Mouse (Mus musculus) midbrain, embryonic 16.5 days (tissue): ENCODE measurements around the gene Dclk1. TPM values are rescaled to one million over a fixed set of nuclear protein-coding genes. Genes with fewer than 3 reads are reported as not detected.

Experiments
- ATAC-seq: fragments of 200-750 bp; cut with Nextera tagmentation; 2 replicates; pipeline ENCODE4 v1.8.0; 2017; ENCODE audit warnings: moderate TSS enrichment
- H3K27ac ChIP-seq: fragments of 300-500 bp; sonication (generic); 2 replicates; pipeline ENCODE4 v1.5.1; 2014; ENCODE audit warnings: mild to moderate bottlenecking, low read length, mixed read lengths
- H3K27me3 ChIP-seq: fragments of 300-500 bp; sonication (generic); 2 replicates; pipeline ENCODE4 v1.6.1; 2014; ENCODE audit warnings: low read depth, low read length, mixed read lengths; ENCODE audit not compliant: control insufficient read depth, insufficient read depth
- H3K36me3 ChIP-seq: fragments of 300-500 bp; sonication (generic); 2 replicates; pipeline ENCODE4 v1.6.1; 2014; ENCODE audit warnings: mild to moderate bottlenecking, low read length, moderate library complexity, mixed read lengths; ENCODE audit not compliant: control insufficient read depth, insufficient read depth
- H3K4me1 ChIP-seq: fragments of 300-500 bp; sonication (generic); 2 replicates; pipeline ENCODE4 v1.6.1; 2014; ENCODE audit warnings: mild to moderate bottlenecking, low read length, mixed read lengths; ENCODE audit not compliant: control insufficient read depth, insufficient read depth
- H3K4me2 ChIP-seq: fragments of 300-500 bp; sonication (generic); 2 replicates; pipeline ENCODE4 v1.6.1; 2014; ENCODE audit warnings: mild to moderate bottlenecking, low read length, mixed read lengths
- H3K4me3 ChIP-seq: fragments of 300-500 bp; sonication (generic); 2 replicates; pipeline ENCODE4 v1.5.1; 2014; ENCODE audit warnings: low read depth, mild to moderate bottlenecking, low read length, moderate library complexity, mixed read lengths
- H3K9ac ChIP-seq: fragments of 300-500 bp; sonication (generic); 2 replicates; pipeline ENCODE4 v1.6.1; 2014; ENCODE audit warnings: low read depth, low read length, mixed read lengths
- H3K9me3 ChIP-seq: fragments of 300-500 bp; sonication (generic); replicated peaks from 2 replicates; pipeline ENCODE4 v1.6.1; 2014; ENCODE audit warnings: mild to moderate bottlenecking, low read length, mixed read lengths; ENCODE audit not compliant: control insufficient read depth, poor library complexity, severe bottlenecking
- WGBS: fragments of 180-500 bp; shearing (Covaris S2); extraction: QIAGEN DNeasy Blood & Tissue Kit; methylation state at CpG from one replicate; pipeline ENCODE4 v1.1.7; 2014; 5-methylcytosine and 5-hydroxymethylcytosine counted together
- polyA plus RNA-seq: library from polyadenylated mRNA; unstranded; fragments of >200 nt; fragmentation: Nextera tagmentation; extraction: Ambion mirVana; gene quantifications from 2 replicates; pipeline ENCODE4 v1.2.1, GENCODE M21; 2015

The Dclk1 gene
- polyA plus RNA-seq, 1 experiment from 2014 or later, result 293 TPM

GRCm38 (mm10) chr3:55466348-55466747 lies 224.2 kb downstream of the Dclk1 start:
- Histone ChIP-seq H3K9ac (no peak overlapping the region), H3K36me3 (no peaks in the 10 kb centered on the region), H3K4me2 (no peak overlapping the region), H3K4me1 (peaks cover 29% of the 10 kb centered on the region), H3K4me3 (no peak overlapping the region), H3K27me3 (no peaks in the 10 kb centered on the region), H3K9me3 (no peaks in the 10 kb centered on the region), H3K27ac (no peak overlapping the region)
- no peak for ATAC-seq
- WGBS, result 59% methylated on average over 9 of the region's 9 CpGs

DNA sequence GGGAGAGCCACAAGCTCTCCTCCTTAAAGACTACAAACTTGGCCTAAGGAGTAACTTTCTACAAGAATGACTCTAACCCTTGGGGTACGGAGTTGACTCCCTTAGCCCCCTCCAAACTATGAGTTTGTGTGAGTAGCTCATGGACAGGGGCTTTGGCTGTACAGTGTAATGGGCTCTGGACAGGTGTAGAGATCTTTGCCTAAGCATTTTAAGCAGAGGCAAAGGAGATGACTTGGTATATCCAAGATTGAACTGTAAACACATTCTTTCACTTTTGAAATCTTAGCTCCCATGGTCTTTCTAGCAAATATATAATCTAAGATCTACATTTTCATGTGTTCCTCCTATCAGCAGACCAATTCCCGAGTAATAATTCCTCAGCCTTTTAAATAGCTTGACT lies 229.9 kb downstream of the Dclk1 start, which contains the start of gene Gm21954:
Gene Gm21954, minus strand, starts transcription at position 101 of the 400 bp plus-strand sequence.
- H3K27me3 ChIP-seq, result no peaks in the 10 kb centered on the region
- H3K9me3 ChIP-seq, result no peaks in the 10 kb centered on the region
- 93% methylated on average over 2 of the region's 2 CpGs for WGBS
- H3K4me3 ChIP-seq, result no peak within 1 kb of the TSS
- ATAC-seq, result no peak
- no peak within 1 kb of the TSS for H3K9ac ChIP-seq
- H3K4me2 ChIP-seq, result no peak within 1 kb of the TSS
- no peaks in the 10 kb centered on the region for H3K36me3 ChIP-seq
- peaks cover 6% of the 10 kb centered on the region; the same call in 1 of the 2 replicates for H3K4me1 ChIP-seq
- H3K27ac ChIP-seq, result no peak within 1 kb of the TSS

DNA sequence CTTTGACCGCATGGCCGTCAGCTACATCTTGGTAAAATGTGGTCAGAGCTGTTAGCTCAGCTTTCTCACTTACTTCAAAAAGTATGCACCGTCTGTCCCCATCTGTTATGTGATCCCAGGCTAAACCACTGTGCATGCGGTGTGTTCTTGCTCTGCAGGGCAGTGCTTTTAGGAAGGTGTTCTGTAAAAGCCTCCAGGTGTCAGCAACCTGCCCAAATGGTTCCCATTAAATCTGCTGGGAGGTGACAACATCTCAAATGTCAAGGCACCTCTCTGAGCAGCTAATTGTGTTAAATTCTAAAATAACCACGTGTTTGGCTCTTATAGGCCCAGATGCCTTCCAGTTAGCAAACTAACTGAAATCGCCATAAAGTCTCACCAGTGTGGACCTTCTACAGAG lies 231.0 kb downstream of the Dclk1 start:
- 73% methylated on average over 6 of the region's 6 CpGs for WGBS
- H3K36me3 ChIP-seq, result no peaks in the 10 kb centered on the region
- H3K4me2 ChIP-seq, result no peak overlapping the region
- no peaks in the 10 kb centered on the region for H3K9me3 ChIP-seq
- ATAC-seq, result no peak
- no peak overlapping the region for H3K4me3 ChIP-seq
- H3K27me3 ChIP-seq, result no peaks in the 10 kb centered on the region
- no peak overlapping the region for H3K27ac ChIP-seq
- no peak overlapping the region for H3K9ac ChIP-seq
- peaks cover 6% of the 10 kb centered on the region; the same call in 1 of the 2 replicates for H3K4me1 ChIP-seq

DNA sequence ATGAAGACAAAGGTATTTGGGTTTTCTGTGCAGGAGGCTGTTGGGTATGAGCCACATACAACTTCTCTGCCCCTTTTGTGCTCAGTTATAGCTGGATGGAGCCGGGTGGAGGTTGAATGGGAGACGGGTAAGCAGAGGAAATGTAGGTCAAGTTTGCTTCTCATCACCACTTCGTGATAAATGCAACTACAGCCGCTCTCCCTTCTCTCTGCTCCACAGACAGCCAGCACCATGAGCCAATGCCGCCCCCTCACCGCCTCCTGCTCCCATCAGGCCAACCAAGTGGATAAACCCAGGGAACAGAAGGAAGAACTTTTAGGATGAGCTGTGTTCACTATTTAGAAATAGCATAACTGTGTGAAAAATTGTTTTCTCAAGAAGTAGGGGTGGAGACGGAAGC lies 234.5 kb downstream of the Dclk1 start:
- Histone ChIP-seq H3K4me2 (no peak overlapping the region), H3K27me3 (no peaks in the 10 kb centered on the region), H3K27ac (no peak overlapping the region), H3K4me1 (0 out of 2 replicates have a peak, but pooled peaks cover 3% of the 10 kb centered on the region), H3K36me3 (no peaks in the 10 kb centered on the region), H3K9ac (no peak overlapping the region), H3K4me3 (no peak overlapping the region), H3K9me3 (no peaks in the 10 kb centered on the region)
- no peak for ATAC-seq
- 94% methylated on average over 7 of the region's 7 CpGs for WGBS

DNA sequence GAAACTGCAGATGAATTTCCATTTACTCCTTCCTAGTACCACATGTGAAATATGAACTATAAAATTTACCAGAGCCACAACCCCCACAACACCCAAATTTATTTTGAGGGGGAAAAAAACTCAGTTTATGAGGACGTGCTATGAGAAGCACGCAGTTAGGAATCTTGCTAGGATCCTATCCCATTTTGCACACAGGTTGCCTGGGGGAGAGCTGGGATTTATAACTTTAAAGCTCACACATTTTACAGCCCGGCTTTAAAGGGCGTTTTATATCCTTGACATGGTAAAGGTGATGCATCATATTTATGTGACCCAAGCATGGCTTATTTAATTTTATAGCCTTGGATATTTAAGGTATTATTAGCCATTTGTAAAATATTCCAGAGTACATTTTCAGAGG lies 237.1 kb downstream of the Dclk1 start:
- 0 out of 2 replicates have a peak, but pooled peaks cover 3% of the 10 kb centered on the region for H3K4me1 ChIP-seq
- no peak overlapping the region for H3K9ac ChIP-seq
- H3K36me3 ChIP-seq, result peaks cover 4% of the 10 kb centered on the region; the same call in 1 of the 2 replicates
- no peaks in the 10 kb centered on the region for H3K9me3 ChIP-seq
- no peak overlapping the region for H3K4me3 ChIP-seq
- no peak for ATAC-seq
- no peak overlapping the region for H3K4me2 ChIP-seq
- no peak overlapping the region for H3K27ac ChIP-seq
- WGBS, result 93% methylated on average over 4 of the region's 4 CpGs
- H3K27me3 ChIP-seq, result no peaks in the 10 kb centered on the region

- Histone ChIP-seq H3K9me3 (no peaks in the 10 kb centered on the region), H3K9ac (no peak overlapping the region), H3K27me3 (no peaks in the 10 kb centered on the region), H3K4me1 (no peaks in the 10 kb centered on the region), H3K36me3 (peaks cover 6% of the 10 kb centered on the region), H3K27ac (no peak overlapping the region), H3K4me2 (no peak overlapping the region), H3K4me3 (no peak overlapping the region)
- ATAC-seq, result no peak
- WGBS, result 68% methylated on average over 1 of the region's 1 CpGs
These were observed 239.0 kb downstream of the Dclk1 start for GRCm38 (mm10) chr3:55481140-55481539.

- H3K9ac ChIP-seq, result no peak overlapping the region
- 58% methylated on average over 4 of the region's 4 CpGs for WGBS
- H3K27me3 ChIP-seq, result no peaks in the 10 kb centered on the region
- H3K36me3 ChIP-seq, result peaks cover 14% of the 10 kb centered on the region
- ATAC-seq, result no peak
- H3K4me1 ChIP-seq, result no peaks in the 10 kb centered on the region
- no peak overlapping the region for H3K4me2 ChIP-seq
- H3K27ac ChIP-seq, result no peak overlapping the region
- no peaks in the 10 kb centered on the region for H3K9me3 ChIP-seq
- no peak overlapping the region for H3K4me3 ChIP-seq
These were observed 241.2 kb downstream of the Dclk1 start for GRCm38 (mm10) chr3:55483328-55483727.

DNA sequence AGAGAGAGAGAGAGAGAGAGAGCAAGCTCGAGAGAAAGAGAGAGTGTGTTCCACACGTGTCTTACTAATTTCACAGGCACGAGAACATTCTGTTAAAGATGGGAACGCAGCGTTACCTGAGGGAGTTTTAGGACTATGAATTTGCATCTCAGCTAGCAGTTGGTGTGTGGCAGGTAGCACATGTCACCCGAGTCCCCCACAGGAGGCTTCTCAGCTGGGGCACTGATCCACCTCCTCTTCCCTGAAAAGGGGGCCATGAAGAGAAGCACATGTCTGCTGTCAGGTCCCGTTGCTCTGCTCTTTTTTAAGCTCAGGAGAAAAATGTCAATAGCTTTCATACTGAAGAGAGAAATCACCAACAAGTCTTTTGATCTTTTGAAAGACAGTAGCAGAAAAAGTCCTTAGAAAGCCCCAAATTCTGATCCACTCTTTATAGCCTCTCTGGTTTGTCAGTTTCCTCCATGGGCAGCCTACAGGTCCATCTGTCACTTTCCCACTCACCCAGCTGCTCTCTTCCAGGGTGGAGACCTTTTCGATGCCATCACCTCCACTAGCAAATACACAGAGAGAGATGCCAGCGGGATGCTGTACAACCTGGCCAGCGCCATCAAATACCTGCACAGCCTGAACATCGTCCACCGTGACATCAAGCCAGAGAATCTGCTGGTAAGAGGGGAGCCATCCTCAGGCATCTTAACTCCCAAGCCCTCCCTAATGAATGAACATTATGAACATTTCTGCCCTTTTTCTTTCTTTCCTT lies 247.2 kb downstream of the Dclk1 start:
- no peak overlapping the region for H3K27ac ChIP-seq
- H3K4me1 ChIP-seq, result no peaks in the 10 kb centered on the region
- no peak overlapping the region for H3K4me3 ChIP-seq
- no peaks in the 10 kb centered on the region for H3K9me3 ChIP-seq
- H3K4me2 ChIP-seq, result no peak overlapping the region
- H3K27me3 ChIP-seq, result no peaks in the 10 kb centered on the region
- ATAC-seq, result no peak
- whole genome bisulfite sequencing, result 73% methylated on average over 12 of the region's 12 CpGs
- no peak overlapping the region for H3K9ac ChIP-seq
- peaks cover 23% of the 10 kb centered on the region for H3K36me3 ChIP-seq

DNA sequence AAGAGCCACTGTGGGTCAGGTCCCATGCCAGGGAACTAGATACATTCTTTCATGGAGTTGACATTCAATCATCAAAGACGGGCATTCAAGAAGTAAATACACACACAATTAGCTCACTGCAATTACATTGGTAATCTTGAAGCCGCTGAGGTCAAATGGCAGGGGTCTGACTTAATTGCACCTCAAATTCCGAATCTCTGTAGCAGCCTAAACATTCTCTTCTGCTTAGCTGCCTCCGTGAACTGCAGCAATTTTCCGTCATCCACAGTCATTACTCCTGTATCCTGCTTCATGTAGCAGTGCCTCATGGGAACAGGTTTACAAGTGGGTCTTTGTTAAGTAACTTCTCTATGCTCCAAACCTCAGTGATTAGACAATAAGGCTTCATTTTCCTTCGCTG lies 249.9 kb downstream of the Dclk1 start:
- Histone ChIP-seq H3K9me3 (no peaks in the 10 kb centered on the region), H3K9ac (no peak overlapping the region), H3K27ac (no peak overlapping the region), H3K4me1 (no peaks in the 10 kb centered on the region), H3K4me2 (no peak overlapping the region), H3K36me3 (peaks cover 17% of the 10 kb centered on the region), H3K4me3 (no peak overlapping the region), H3K27me3 (no peaks in the 10 kb centered on the region)
- no peak for ATAC-seq
- WGBS, result 51% methylated on average over 6 of the region's 6 CpGs
